Mouse (Mus musculus) kidney, embryonic 15.5 days (tissue): Measurements from ENCODE around the gene Slc29a2. TPM values are rescaled to one million over a fixed set of nuclear protein-coding genes. Genes with fewer than 3 reads are reported as not detected.

Source experiments
- ATAC-seq: fragments of 200-750 bp; cut with Nextera tagmentation; replicated peaks from 2 replicates; pipeline ENCODE4 v1.8.0; 2017; ENCODE audit warnings: moderate TSS enrichment; ENCODE audit not compliant: low FRiP score
- H3K27ac ChIP-seq: fragments of 300-500 bp; sonication (generic); 2 replicates; pipeline ENCODE4 v1.5.1; 2015; ENCODE audit warnings: mild to moderate bottlenecking, inconsistent platforms
- H3K27me3 ChIP-seq: fragments of 300-500 bp; sonication (generic); 2 replicates; pipeline ENCODE4 v1.6.1; 2015; ENCODE audit warnings: inconsistent platforms
- H3K36me3 ChIP-seq: fragments of 300-500 bp; sonication (generic); 2 replicates; pipeline ENCODE4 v1.6.1; 2015; ENCODE audit warnings: inconsistent platforms
- H3K4me1 ChIP-seq: fragments of 300-500 bp; sonication (generic); 2 replicates; pipeline ENCODE4 v1.6.1; 2015; ENCODE audit warnings: inconsistent platforms
- H3K4me2 ChIP-seq: fragments of 300-500 bp; sonication (generic); 2 replicates; pipeline ENCODE4 v1.6.1; 2015; ENCODE audit warnings: moderate library complexity, mild to moderate bottlenecking, inconsistent platforms
- H3K4me3 ChIP-seq: fragments of 300-500 bp; sonication (generic); replicated peaks from 2 replicates; pipeline ENCODE4 v1.5.1; 2015; ENCODE audit warnings: mild to moderate bottlenecking, inconsistent platforms
- H3K9ac ChIP-seq: fragments of 300-500 bp; sonication (generic); 2 replicates; pipeline ENCODE4 v1.6.1; 2015; ENCODE audit warnings: mild to moderate bottlenecking, inconsistent platforms
- H3K9me3 ChIP-seq: fragments of 300-500 bp; sonication (generic); replicated peaks from 2 replicates; pipeline ENCODE4 v1.6.1; 2016; ENCODE audit warnings: inconsistent platforms
- WGBS: fragments of 180-500 bp; shearing (Covaris S2); methylation state at CpG from one replicate; pipeline ENCODE4 v1.1.7; 2015; ENCODE audit warnings: mixed read lengths; 5-methylcytosine and 5-hydroxymethylcytosine counted together
- polyA plus RNA-seq: library from polyadenylated mRNA; unstranded; fragments of >200 nt; fragmentation: Nextera tagmentation; extraction: Ambion mirVana; gene quantifications from 2 replicates; pipeline ENCODE4 v1.2.1, GENCODE M21; 2015

Gene Slc29a2
- polyA plus RNA-seq, 1 experiment from 2014 or later: 7.0 TPM

DNA sequence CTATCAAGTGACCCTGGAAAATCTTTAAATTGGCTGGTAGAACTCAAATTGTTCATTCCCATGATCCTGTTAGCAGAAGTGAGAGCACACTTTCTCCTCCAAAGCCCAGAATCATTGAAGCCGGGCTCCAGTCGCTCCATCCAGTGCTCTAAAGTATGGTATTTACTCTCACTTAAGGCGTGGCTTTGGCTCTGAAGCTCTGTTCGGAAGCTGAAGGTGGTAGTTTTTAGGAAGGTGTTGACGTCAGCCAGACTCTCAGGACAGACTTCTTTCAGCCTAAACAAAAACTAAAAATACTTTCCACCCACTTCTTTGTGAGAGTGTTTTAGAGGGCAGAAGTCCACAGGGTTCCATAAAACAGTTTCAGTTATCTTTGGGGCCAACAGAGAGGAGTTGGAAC lies 49.9 kb downstream of the Slc29a2 start:
- no peak overlapping the region for H3K9ac ChIP-seq
- H3K9me3 ChIP-seq: no peaks in the 10 kb centered on the region
- H3K36me3 ChIP-seq: no peaks in the 10 kb centered on the region
- peaks cover 51% of the 10 kb centered on the region for H3K27me3 ChIP-seq
- no peak for ATAC-seq
- 0 out of 2 replicates have a peak overlapping the region, but pooled peaks have one; percentile 84 for H3K4me2 ChIP-seq
- 39% methylated on average over 5 of the region's 5 CpGs for WGBS
- no peak overlapping the region for H3K4me3 ChIP-seq
- peaks cover 44% of the 10 kb centered on the region for H3K4me1 ChIP-seq
- H3K27ac ChIP-seq: no peak overlapping the region

DNA sequence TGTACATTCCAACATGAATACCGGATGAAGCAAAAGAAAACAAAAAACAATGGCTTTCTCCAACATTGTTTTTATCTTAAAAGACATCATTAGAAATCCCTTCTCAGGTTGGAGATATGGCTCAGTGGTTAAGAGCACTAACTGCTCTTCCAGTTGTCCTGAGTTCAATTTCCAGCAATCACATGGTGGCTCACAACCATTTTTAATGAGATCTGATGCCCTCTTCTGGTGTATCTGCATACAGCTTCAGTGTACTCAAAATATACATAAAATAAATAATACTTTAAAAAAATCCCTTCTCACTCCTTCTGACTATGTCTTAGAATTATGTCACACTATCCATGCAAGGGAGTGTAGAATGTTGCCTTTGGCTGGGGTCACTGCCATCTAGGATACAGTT lies 55.6 kb downstream of the Slc29a2 start:
- no peak overlapping the region for H3K27ac ChIP-seq
- H3K9ac ChIP-seq: no peak overlapping the region
- H3K4me3 ChIP-seq: no peak overlapping the region
- peaks cover 69% of the 10 kb centered on the region for H3K27me3 ChIP-seq
- ATAC-seq: no peak
- no peak overlapping the region for H3K4me2 ChIP-seq
- 96% methylated on average over 1 of the region's 1 CpGs for WGBS
- H3K36me3 ChIP-seq: no peaks in the 10 kb centered on the region
- H3K9me3 ChIP-seq: no peaks in the 10 kb centered on the region
- no peaks in the 10 kb centered on the region for H3K4me1 ChIP-seq

Other genes with a start within 250 kb of the Slc29a2 start
- gene Rbm4, start 230.0 kb upstream of the Slc29a2 start, polyA plus RNA-seq: 66.1 and 67.6 TPM in 2 replicates
- gene Gm21992, start 212.2 kb upstream of the Slc29a2 start, polyA plus RNA-seq: 38.2 and 40.3 TPM in 2 replicates
- 97.3 and 103 TPM in 2 replicates for gene Rbm14, start 212.2 kb upstream of the Slc29a2 start, polyA plus RNA-seq
- 59.3 and 64.5 TPM in 2 replicates for gene Ccs, start 184.5 kb upstream of the Slc29a2 start, polyA plus RNA-seq
- gene Ccdc87, start 184.5 kb upstream of the Slc29a2 start, polyA plus RNA-seq: not detected in 2 replicates
- 48.2 and 58.1 TPM in 2 replicates for gene Ctsf, start 168.7 kb upstream of the Slc29a2 start, polyA plus RNA-seq
- gene Actn3, start 146.0 kb upstream of the Slc29a2 start, polyA plus RNA-seq: 10.6 and 12.0 TPM in 2 replicates
- gene Zdhhc24, start 145.2 kb upstream of the Slc29a2 start, polyA plus RNA-seq: 10.8 and 12.0 TPM in 2 replicates
- 5.2 and 6.7 TPM in 2 replicates for gene Bbs1, start 117.2 kb upstream of the Slc29a2 start, polyA plus RNA-seq
- 96.4 and 108 TPM in 2 replicates for gene Dpp3, start 95.6 kb upstream of the Slc29a2 start, polyA plus RNA-seq
- gene Peli3, start 80.7 kb upstream of the Slc29a2 start, polyA plus RNA-seq: 2.9 and 3.0 TPM in 2 replicates
- 108 and 125 TPM in 2 replicates for gene Mrpl11, start 61.7 kb upstream of the Slc29a2 start, polyA plus RNA-seq
- 0.18 TPM in 1 of 2 replicates, not detected in the other for gene Npas4, start 33.5 kb upstream of the Slc29a2 start, polyA plus RNA-seq
- gene B4gat1, start 15.0 kb downstream of the Slc29a2 start, polyA plus RNA-seq: 51.0 and 51.7 TPM in 2 replicates
- 2.1 and 2.3 TPM in 2 replicates for gene AC124502.3, start 15.0 kb downstream of the Slc29a2 start, polyA plus RNA-seq
- gene Brms1, start 17.5 kb downstream of the Slc29a2 start, polyA plus RNA-seq: 44.0 and 51.6 TPM in 2 replicates
- 3.0 and 4.2 TPM in 2 replicates for gene Rin1, start 26.6 kb downstream of the Slc29a2 start, polyA plus RNA-seq
- gene Cd248, start 44.2 kb downstream of the Slc29a2 start, polyA plus RNA-seq: 50.3 and 74.1 TPM in 2 replicates
- 1.3 and 1.8 TPM in 2 replicates for gene Tmem151a, start 61.7 kb downstream of the Slc29a2 start, polyA plus RNA-seq
- 99.8 and 101 TPM in 2 replicates for gene Yif1a, start 64.7 kb downstream of the Slc29a2 start, polyA plus RNA-seq
- gene Cnih2, start 74.7 kb downstream of the Slc29a2 start, polyA plus RNA-seq: 13.3 and 15.1 TPM in 2 replicates
- 268 and 290 TPM in 2 replicates for gene Rab1b, start 83.2 kb downstream of the Slc29a2 start, polyA plus RNA-seq
- 27.5 and 27.8 TPM in 2 replicates for gene Klc2, start 94.7 kb downstream of the Slc29a2 start, polyA plus RNA-seq
- 23.2 and 25.0 TPM in 2 replicates for gene Pacs1, start 249.3 kb downstream of the Slc29a2 start, polyA plus RNA-seq